Mouse (Mus musculus): ENCODE results near the gene Adamts3.

DNA sequence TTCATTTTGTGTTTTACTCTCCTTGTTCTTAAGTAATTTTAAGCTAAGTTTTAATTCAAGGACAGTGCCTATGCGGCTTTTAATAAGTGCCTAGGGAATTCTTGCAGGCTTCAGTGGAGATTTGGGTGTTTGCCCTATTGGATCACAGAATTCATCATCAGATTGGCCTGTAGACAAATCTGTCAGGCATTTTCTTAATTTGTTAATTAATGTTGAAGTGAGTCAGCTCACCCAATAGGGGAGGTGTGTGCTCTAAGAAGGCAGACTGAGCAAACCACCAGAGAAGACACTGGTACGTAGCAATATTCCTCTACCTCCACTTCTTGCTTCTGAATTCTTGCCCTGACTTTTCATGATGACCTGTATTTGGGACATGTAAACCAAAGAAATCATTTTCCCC lies 247.7 kb downstream of the Adamts3 start:
- TF ChIP-seq CTCF (IDR thresholded peaks at IDR 0.05; ENCODE audit: insufficient read depth, low read length) (no peak), POLR2A (IDR thresholded peaks at IDR 0.05; ENCODE audit: borderline replicate concordance, extremely low read depth, low read depth, low read length) (no peak)
